Mouse (Mus musculus): ENCODE measurements around the gene Trim8. TPM values are rescaled to one million over a fixed set of nuclear protein-coding genes. Genes with fewer than 3 reads are reported as not detected.

The Trim8 gene
- polyA plus RNA-seq, 1 experiment, result 14.2 TPM

DNA sequence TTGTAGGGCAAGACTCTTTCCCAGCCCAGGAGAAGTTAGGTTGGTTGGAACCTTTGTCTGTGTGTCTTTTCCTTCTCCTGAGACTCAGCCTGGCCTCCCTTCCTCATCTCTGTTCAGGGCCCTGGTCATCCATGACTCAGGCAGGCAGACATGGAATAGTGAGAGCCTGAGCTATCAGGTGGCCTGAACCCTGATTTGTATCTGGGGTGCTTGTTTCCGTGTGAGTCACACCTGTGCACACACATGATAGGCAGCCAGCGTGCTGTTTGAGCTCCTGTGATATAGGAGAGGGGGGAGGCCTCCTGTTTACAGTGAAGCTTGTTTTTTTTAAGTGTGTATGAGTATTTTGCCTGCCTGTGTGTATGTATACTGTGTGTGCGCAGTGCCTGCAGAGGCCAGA lies 7.7 kb downstream of the Trim8 start:
- Histone ChIP-seq H3K4me3 (ENCODE audit: low read depth, low read length) (no peak overlapping the region), H3K27ac (ENCODE audit: insufficient read depth, low read length) (no peak overlapping the region), H3K9ac (ENCODE audit: low read depth, poor library complexity, severe bottlenecking) (no peak overlapping the region), H3K36me3 (ENCODE audit: control insufficient read depth, insufficient read depth, low read length, poor library complexity, severe bottlenecking) (peaks cover 12% of the 10 kb centered on the region; the same call in 1 of the 2 replicates), H3K9me3 (replicated peaks; ENCODE audit: control insufficient read depth, insufficient read depth, low read length, poor library complexity, severe bottlenecking) (no peaks in the 10 kb centered on the region), H3K27me3 (ENCODE audit: control insufficient read depth, insufficient read depth, low read length, poor library complexity, severe bottlenecking) (no peaks in the 10 kb centered on the region), H3K4me1 (ENCODE audit: control insufficient read depth, insufficient read depth, low read length) (peaks cover 4% of the 10 kb centered on the region)
- no peak for TF ChIP-seq EP300 (IDR thresholded peaks at IDR 0.05; ENCODE audit: insufficient read depth, low read depth, low read length)
- no peak for TF ChIP-seq CTCF (IDR thresholded peaks at IDR 0.05; ENCODE audit: low read depth, low read length)
- TF ChIP-seq POLR2A (IDR thresholded peaks at IDR 0.05; ENCODE audit: insufficient read depth, low read length), result no peak

DNA sequence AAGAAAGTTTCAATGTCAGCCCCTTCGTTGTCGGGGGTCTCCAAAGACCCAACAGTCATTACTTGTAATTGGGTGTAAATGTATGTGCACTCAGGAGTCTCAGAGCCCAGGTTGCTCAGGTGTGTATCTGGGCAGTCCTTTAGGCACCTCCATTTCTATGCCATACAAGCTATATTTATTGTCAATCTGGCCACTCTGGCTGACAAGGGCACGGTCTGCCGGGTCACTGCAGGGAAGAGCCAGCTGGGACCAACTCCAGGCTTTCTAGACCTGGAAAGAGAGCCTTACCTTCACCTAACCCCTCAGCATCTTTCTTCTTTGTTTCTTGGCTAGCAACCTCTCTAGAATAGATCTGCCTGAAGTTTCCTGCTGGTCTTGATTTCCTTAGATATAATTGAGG lies 8.2 kb downstream of the Trim8 start:
- no peaks in the 10 kb centered on the region for H3K27me3 ChIP-seq (ENCODE audit: control insufficient read depth, insufficient read depth, low read length, poor library complexity, severe bottlenecking)
- H3K36me3 ChIP-seq (ENCODE audit: control insufficient read depth, insufficient read depth, low read length, poor library complexity, severe bottlenecking), result peaks cover 12% of the 10 kb centered on the region; the same call in 1 of the 2 replicates
- TF ChIP-seq EP300 (IDR thresholded peaks at IDR 0.05; ENCODE audit: insufficient read depth, low read depth, low read length) (no peak), CTCF (IDR thresholded peaks at IDR 0.05; ENCODE audit: low read depth, low read length) (no peak), POLR2A (IDR thresholded peaks at IDR 0.05; ENCODE audit: insufficient read depth, low read length) (no peak)
- H3K4me1 ChIP-seq (ENCODE audit: control insufficient read depth, insufficient read depth, low read length), result peaks cover 4% of the 10 kb centered on the region
- H3K4me3 ChIP-seq (ENCODE audit: low read depth, low read length), result no peak overlapping the region
- H3K9me3 ChIP-seq (replicated peaks; ENCODE audit: control insufficient read depth, insufficient read depth, low read length, poor library complexity, severe bottlenecking), result no peaks in the 10 kb centered on the region
- H3K27ac ChIP-seq (ENCODE audit: insufficient read depth, low read length), result no peak overlapping the region
- H3K9ac ChIP-seq (ENCODE audit: low read depth, poor library complexity, severe bottlenecking), result no peak overlapping the region

DNA sequence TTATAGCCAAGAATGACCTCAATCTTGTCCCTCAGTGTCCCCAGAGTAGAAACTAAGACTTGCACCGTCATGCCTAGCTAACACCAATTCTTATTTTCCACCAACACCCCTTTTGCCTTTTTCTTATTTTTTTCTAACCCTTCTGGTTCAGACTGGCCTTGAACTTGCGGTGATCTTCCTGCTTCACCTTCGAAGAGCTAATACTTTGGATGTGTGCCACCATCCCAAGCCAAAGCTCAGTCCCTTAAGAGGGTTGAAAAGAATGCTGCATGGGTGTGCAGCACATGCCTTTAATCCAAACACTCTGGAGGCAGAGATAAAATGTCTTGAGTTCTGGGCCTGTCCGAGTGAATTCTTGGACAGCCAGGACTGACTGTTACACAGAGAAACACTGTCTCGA lies 8.9 kb downstream of the Trim8 start:
- Histone ChIP-seq H3K36me3 (ENCODE audit: control insufficient read depth, insufficient read depth, low read length, poor library complexity, severe bottlenecking) (peaks cover 16% of the 10 kb centered on the region), H3K27me3 (ENCODE audit: control insufficient read depth, insufficient read depth, low read length, poor library complexity, severe bottlenecking) (no peaks in the 10 kb centered on the region), H3K27ac (ENCODE audit: insufficient read depth, low read length) (0 out of 2 replicates have a peak overlapping the region, but pooled peaks have one; percentile 30), H3K9ac (ENCODE audit: low read depth, poor library complexity, severe bottlenecking) (no peak overlapping the region), H3K4me1 (ENCODE audit: control insufficient read depth, insufficient read depth, low read length) (peaks cover 2% of the 10 kb centered on the region), H3K4me3 (ENCODE audit: low read depth, low read length) (no peak overlapping the region), H3K9me3 (replicated peaks; ENCODE audit: control insufficient read depth, insufficient read depth, low read length, poor library complexity, severe bottlenecking) (no peaks in the 10 kb centered on the region)
- TF ChIP-seq POLR2A (IDR thresholded peaks at IDR 0.05; ENCODE audit: insufficient read depth, low read length) (no peak), EP300 (IDR thresholded peaks at IDR 0.05; ENCODE audit: insufficient read depth, low read depth, low read length) (no peak), CTCF (IDR thresholded peaks at IDR 0.05; ENCODE audit: low read depth, low read length) (no peak)

DNA sequence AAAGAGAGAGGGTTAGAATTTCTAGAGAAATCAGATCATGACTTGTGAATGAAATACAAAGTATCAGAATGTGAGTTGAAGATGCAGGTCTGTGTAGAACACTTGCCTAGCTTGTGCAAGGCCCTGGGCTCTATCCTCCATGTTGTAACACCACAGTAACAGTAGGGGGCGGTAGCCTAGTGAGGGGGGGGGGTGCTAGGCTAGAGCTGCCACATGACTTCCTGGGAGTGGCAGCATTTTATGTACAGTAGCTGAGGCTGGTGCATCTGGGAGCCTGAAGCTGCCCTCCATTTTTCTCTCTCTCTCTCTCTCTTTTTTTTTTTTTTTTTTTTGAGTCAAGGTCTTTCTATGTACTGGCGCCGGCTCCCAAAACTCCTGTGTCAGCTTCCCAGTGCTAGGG lies 9.3 kb downstream of the Trim8 start:
- Histone ChIP-seq H3K4me1 (ENCODE audit: control insufficient read depth, insufficient read depth, low read length) (peaks cover 2% of the 10 kb centered on the region), H3K9me3 (replicated peaks; ENCODE audit: control insufficient read depth, insufficient read depth, low read length, poor library complexity, severe bottlenecking) (no peaks in the 10 kb centered on the region), H3K27ac (ENCODE audit: insufficient read depth, low read length) (0 out of 2 replicates have a peak overlapping the region, but pooled peaks have one; percentile 32), H3K9ac (ENCODE audit: low read depth, poor library complexity, severe bottlenecking) (peak overlapping the region; percentile 35), H3K4me3 (ENCODE audit: low read depth, low read length) (no peak overlapping the region), H3K36me3 (ENCODE audit: control insufficient read depth, insufficient read depth, low read length, poor library complexity, severe bottlenecking) (peaks cover 20% of the 10 kb centered on the region), H3K27me3 (ENCODE audit: control insufficient read depth, insufficient read depth, low read length, poor library complexity, severe bottlenecking) (no peaks in the 10 kb centered on the region)
- TF ChIP-seq EP300 (IDR thresholded peaks at IDR 0.05; ENCODE audit: insufficient read depth, low read depth, low read length) (peak; percentile 65; the same call in 1 of the 2 replicates), POLR2A (IDR thresholded peaks at IDR 0.05; ENCODE audit: insufficient read depth, low read length) (no peak), CTCF (IDR thresholded peaks at IDR 0.05; ENCODE audit: low read depth, low read length) (peak; percentile 85)

DNA sequence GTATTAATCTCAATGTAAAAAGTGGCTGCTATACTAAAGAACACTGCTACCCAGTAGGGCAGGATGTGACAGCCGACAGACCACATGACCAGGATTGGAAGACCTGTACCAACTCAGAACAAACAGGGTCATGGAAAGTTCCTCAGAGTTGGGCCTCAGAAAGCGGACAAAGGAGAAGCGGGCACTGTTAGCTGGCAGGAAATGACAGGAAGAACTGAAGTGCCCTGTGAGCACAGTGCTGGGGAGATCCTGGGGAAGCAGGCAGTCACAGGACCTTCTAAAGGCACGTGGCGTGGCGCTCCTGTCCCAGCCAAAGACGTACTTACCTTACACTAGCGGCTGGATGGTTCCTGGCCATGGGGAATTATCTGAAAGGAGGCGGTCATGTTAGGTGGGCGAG lies 9.8 kb downstream of the Trim8 start:
- Histone ChIP-seq H3K9ac (ENCODE audit: low read depth, poor library complexity, severe bottlenecking) (peak overlapping the region; percentile 35), H3K27ac (ENCODE audit: insufficient read depth, low read length) (peak overlapping the region; percentile 32; the same call in 1 of the 2 replicates), H3K36me3 (ENCODE audit: control insufficient read depth, insufficient read depth, low read length, poor library complexity, severe bottlenecking) (peaks cover 21% of the 10 kb centered on the region)

DNA sequence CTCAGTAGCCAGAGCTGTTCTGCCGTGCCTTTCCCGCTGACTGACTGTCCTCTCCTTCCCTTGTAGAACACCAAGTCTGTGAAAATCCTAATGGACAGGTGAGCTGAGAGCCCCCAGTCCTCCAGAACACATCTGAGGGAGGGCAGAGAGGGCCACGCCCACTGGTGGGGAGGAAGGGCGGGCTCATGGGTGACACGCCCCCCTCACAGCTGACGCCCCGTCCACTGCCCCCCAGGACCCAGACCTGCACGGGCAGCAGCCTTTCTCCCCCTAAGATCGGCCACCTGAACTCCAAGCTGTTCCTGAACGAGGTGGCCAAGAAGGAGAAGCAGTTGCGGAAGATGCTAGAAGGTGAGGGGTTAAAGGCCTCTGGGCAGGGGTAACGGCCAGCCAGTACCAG lies 12.9 kb downstream of the Trim8 start:
- TF ChIP-seq POLR2A (IDR thresholded peaks at IDR 0.05; ENCODE audit: insufficient read depth, low read length) (no peak), CTCF (IDR thresholded peaks at IDR 0.05; ENCODE audit: low read depth, low read length) (no peak), EP300 (IDR thresholded peaks at IDR 0.05; ENCODE audit: insufficient read depth, low read depth, low read length) (no peak)
- H3K27me3 ChIP-seq (ENCODE audit: control insufficient read depth, insufficient read depth, low read length, poor library complexity, severe bottlenecking), result no peaks in the 10 kb centered on the region
- no peak overlapping the region for H3K27ac ChIP-seq (ENCODE audit: insufficient read depth, low read length)
- H3K9ac ChIP-seq (ENCODE audit: low read depth, poor library complexity, severe bottlenecking), result no peak overlapping the region
- H3K36me3 ChIP-seq (ENCODE audit: control insufficient read depth, insufficient read depth, low read length, poor library complexity, severe bottlenecking), result peaks cover 19% of the 10 kb centered on the region
- no peak overlapping the region; the same call in 1 of the 2 replicates for H3K4me3 ChIP-seq (ENCODE audit: low read depth, low read length)
- peaks cover 9% of the 10 kb centered on the region for H3K4me1 ChIP-seq (ENCODE audit: control insufficient read depth, insufficient read depth, low read length)
- H3K9me3 ChIP-seq (replicated peaks; ENCODE audit: control insufficient read depth, insufficient read depth, low read length, poor library complexity, severe bottlenecking), result no peaks in the 10 kb centered on the region

More for the DNA sequence above, 9.8 kb downstream of the Trim8 start:
- Histone ChIP-seq H3K9me3 (replicated peaks; ENCODE audit: control insufficient read depth, insufficient read depth, low read length, poor library complexity, severe bottlenecking) (no peaks in the 10 kb centered on the region), H3K4me3 (ENCODE audit: low read depth, low read length) (peak overlapping the region; percentile 21; the same call in 1 of the 2 replicates), H3K27me3 (ENCODE audit: control insufficient read depth, insufficient read depth, low read length, poor library complexity, severe bottlenecking) (no peaks in the 10 kb centered on the region), H3K4me1 (ENCODE audit: control insufficient read depth, insufficient read depth, low read length) (peaks cover 2% of the 10 kb centered on the region)
- TF ChIP-seq CTCF (IDR thresholded peaks at IDR 0.05; ENCODE audit: low read depth, low read length), result no peak
